Mouse (Mus musculus): ENCODE measurements around the gene Alx3. TPM values are rescaled to one million over a fixed set of nuclear protein-coding genes. Genes with fewer than 3 reads are reported as not detected.

The Alx3 gene
- total and polyA plus RNA-seq, 2 experiments from 2014 or later: 0.60 to 1.3 TPM

DNA sequence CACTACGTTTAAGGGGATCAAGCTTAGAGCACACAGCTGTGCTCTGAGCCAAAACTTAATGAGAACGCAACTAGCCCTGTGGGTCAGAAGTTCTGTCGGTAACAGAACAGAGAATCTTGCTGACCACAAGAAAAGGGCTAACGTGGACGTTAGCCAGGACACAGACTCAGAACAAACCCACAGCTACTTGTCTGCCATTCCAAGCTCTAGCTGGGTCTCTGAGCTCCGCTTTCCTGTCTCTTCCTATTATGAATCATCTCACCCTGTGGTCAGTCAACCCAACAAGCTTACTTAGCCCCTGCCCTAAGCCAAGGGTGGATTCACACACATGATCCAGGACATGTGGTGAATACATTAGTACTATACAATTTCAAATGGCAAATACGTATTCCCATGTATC, 27.1 kb upstream of the Alx3 start:
- no peak overlapping the region for H3K27ac ChIP-seq (ENCODE audit: low read depth, low read length)
- no peaks in the 10 kb centered on the region for H3K4me1 ChIP-seq (ENCODE audit: insufficient read depth, low read length)
- ATAC-seq (ENCODE audit: low FRiP score): no peak
- DNase-seq (ENCODE audit: low spot score): no peak
- no peaks in the 10 kb centered on the region for H3K36me3 ChIP-seq (ENCODE audit: insufficient read depth, low read length)
- TF ChIP-seq CTCF (IDR thresholded peaks at IDR 0.05): no peak
- no peak overlapping the region for H3K4me2 ChIP-seq (ENCODE audit: low read depth, low read length, poor library complexity, severe bottlenecking)
- H3K9me3 ChIP-seq (ENCODE audit: low read length): no peaks in the 10 kb centered on the region
- 78% methylated on average over 7 of the region's 7 CpGs for WGBS
- no peak overlapping the region for H3K9ac ChIP-seq (replicated peaks; ENCODE audit: low read length, poor library complexity, severe bottlenecking)
- no peaks in the 10 kb centered on the region for H3K27me3 ChIP-seq (ENCODE audit: insufficient read depth, low read length)
- H3K4me3 ChIP-seq (ENCODE audit: low read depth, low read length): no peak overlapping the region

DNA sequence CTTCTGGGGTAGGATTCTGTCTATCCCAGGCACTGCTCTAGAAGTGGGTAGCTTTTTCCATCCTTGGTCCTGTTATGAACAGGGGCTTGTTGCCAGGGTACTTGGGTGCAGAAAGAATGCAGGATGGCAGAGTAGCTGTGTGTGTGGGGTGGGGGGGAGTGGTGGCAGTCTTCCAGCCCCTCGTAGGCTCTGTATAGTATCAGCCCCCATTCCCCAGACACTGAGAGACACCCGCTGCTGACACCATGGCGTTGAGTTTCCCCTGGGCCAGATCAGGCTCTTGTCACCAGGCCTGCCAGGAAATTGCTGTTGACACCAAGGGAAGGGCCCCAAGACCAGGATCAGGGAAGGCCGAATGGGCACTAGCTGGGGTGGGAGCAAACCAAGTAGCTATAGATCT, 26.1 kb upstream of the Alx3 start:
- TF ChIP-seq CTCF (IDR thresholded peaks at IDR 0.05): no peak
- H3K27me3 ChIP-seq (ENCODE audit: insufficient read depth, low read length): no peaks in the 10 kb centered on the region
- H3K9me3 ChIP-seq (ENCODE audit: low read length): no peaks in the 10 kb centered on the region
- ATAC-seq (ENCODE audit: low FRiP score) (no peak), DNase-seq (ENCODE audit: low spot score) (no peak)
- no peak overlapping the region for H3K4me2 ChIP-seq (ENCODE audit: low read depth, low read length, poor library complexity, severe bottlenecking)
- H3K9ac ChIP-seq (replicated peaks; ENCODE audit: low read length, poor library complexity, severe bottlenecking): no peak overlapping the region
- H3K4me1 ChIP-seq (ENCODE audit: insufficient read depth, low read length): no peaks in the 10 kb centered on the region
- WGBS: 62% methylated on average over 4 of the region's 4 CpGs
- H3K4me3 ChIP-seq (ENCODE audit: low read depth, low read length): no peak overlapping the region
- H3K27ac ChIP-seq (ENCODE audit: low read depth, low read length): no peak overlapping the region
- no peaks in the 10 kb centered on the region for H3K36me3 ChIP-seq (ENCODE audit: insufficient read depth, low read length)

DNA sequence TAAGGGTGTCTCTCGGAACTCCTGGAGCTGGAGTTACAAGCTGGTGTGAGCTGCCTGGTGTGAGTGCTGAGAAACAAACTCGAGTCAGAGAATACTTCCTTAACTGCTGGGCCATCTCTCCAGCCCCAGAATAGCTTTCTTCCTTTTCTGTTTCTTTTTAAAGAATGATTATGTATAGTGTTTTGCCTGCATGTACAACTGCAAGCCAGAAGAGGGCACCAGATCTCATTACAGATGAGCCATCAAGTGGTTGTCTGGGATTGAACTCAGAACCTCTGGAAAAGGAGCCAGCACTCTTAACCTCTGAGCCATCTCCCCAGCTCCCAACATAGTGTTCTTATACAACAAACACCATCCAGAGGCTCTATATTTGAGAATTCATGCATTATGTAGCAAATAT, 23.6 kb upstream of the Alx3 start:
- DNase-seq (ENCODE audit: low spot score): no peak
- no peaks in the 10 kb centered on the region for H3K9me3 ChIP-seq (ENCODE audit: low read length)
- H3K27me3 ChIP-seq (ENCODE audit: insufficient read depth, low read length): no peaks in the 10 kb centered on the region
- H3K27ac ChIP-seq (ENCODE audit: low read depth, low read length): no peak overlapping the region
- H3K4me3 ChIP-seq (ENCODE audit: low read depth, low read length): no peak overlapping the region
- no peak for ATAC-seq (ENCODE audit: low FRiP score)
- no peaks in the 10 kb centered on the region for H3K4me1 ChIP-seq (ENCODE audit: insufficient read depth, low read length)
- H3K9ac ChIP-seq (replicated peaks; ENCODE audit: low read length, poor library complexity, severe bottlenecking): no peak overlapping the region
- TF ChIP-seq CTCF (IDR thresholded peaks at IDR 0.05): peak; percentile 65
- no peaks in the 10 kb centered on the region for H3K36me3 ChIP-seq (ENCODE audit: insufficient read depth, low read length)
- 59% methylated on average over 2 of the region's 2 CpGs for WGBS
- no peak overlapping the region for H3K4me2 ChIP-seq (ENCODE audit: low read depth, low read length, poor library complexity, severe bottlenecking)

DNA sequence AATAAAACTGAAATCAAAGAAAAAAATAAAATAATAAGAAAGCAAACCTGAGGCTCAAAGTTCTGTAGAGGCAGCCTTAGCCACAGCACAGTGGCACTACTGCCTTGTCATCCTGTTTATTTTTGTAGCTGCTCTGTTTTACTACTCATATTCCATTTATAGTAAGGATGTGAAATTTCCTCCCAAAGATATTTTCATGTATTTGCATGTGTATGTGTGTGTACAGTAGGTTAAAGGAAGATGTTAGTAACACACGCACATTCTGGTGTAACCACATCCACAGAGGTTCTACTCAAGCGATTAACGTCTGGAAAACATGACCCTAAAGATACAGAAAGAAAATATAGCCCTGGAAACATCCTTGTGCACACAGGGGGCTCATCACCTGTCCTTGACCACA, 18.0 kb upstream of the Alx3 start:
- H3K4me3 ChIP-seq (ENCODE audit: low read depth, low read length): no peak overlapping the region
- H3K36me3 ChIP-seq (ENCODE audit: insufficient read depth, low read length): no peaks in the 10 kb centered on the region
- no peak overlapping the region for H3K4me2 ChIP-seq (ENCODE audit: low read depth, low read length, poor library complexity, severe bottlenecking)
- ATAC-seq (ENCODE audit: low FRiP score): no peak
- H3K9ac ChIP-seq (replicated peaks; ENCODE audit: low read length, poor library complexity, severe bottlenecking): no peak overlapping the region
- no peak overlapping the region for H3K27ac ChIP-seq (ENCODE audit: low read depth, low read length)
- DNase-seq (ENCODE audit: low spot score): no peak
- H3K27me3 ChIP-seq (ENCODE audit: insufficient read depth, low read length): peaks cover 20% of the 10 kb centered on the region
- no peaks in the 10 kb centered on the region for H3K4me1 ChIP-seq (ENCODE audit: insufficient read depth, low read length)
- 89% methylated on average over 3 of the region's 3 CpGs for WGBS
- TF ChIP-seq CTCF (IDR thresholded peaks at IDR 0.05): no peak
- no peaks in the 10 kb centered on the region for H3K9me3 ChIP-seq (ENCODE audit: low read length)

DNA sequence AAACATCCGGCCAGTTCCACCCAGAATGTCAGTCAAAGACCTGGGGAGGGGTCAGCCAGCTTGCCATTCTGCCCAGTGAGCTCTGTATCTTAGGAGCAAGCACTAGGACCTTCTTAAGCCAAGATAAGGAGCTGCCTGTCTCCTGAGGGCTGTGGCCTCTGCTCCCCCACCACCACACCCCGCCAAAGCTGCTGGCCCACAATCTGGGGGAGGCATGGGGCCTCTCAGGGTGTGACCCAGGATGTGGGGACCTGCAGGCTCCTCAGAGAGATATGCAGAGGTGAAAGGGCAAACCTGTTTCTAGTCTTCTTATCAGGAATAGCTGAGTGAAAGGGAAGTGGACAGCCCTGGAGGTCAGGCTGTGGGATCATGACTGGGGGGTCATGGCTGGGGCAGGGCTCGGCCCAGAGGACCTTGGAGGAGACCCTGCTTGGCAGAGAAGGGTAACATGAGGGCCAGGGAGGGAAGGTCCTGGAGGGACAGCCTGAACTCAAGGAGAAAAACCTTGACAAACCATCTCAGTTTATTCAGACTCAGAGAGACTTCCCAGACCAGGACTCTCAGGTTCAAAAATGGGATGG, 16.9 kb upstream of the Alx3 start:
- Histone ChIP-seq H3K9me3 (ENCODE audit: low read length) (no peaks in the 10 kb centered on the region), H3K27ac (ENCODE audit: low read depth, low read length) (no peak overlapping the region), H3K36me3 (ENCODE audit: insufficient read depth, low read length) (no peaks in the 10 kb centered on the region), H3K4me1 (ENCODE audit: insufficient read depth, low read length) (no peaks in the 10 kb centered on the region), H3K4me3 (ENCODE audit: low read depth, low read length) (no peak overlapping the region), H3K4me2 (ENCODE audit: low read depth, low read length, poor library complexity, severe bottlenecking) (no peak overlapping the region), H3K27me3 (ENCODE audit: insufficient read depth, low read length) (peaks cover 27% of the 10 kb centered on the region), H3K9ac (replicated peaks; ENCODE audit: low read length, poor library complexity, severe bottlenecking) (no peak overlapping the region)
- no peak for TF ChIP-seq CTCF (IDR thresholded peaks at IDR 0.05)
- DNase-seq (ENCODE audit: low spot score) (no peak), ATAC-seq (ENCODE audit: low FRiP score) (no peak)
- WGBS: 50% methylated on average over 3 of the region's 3 CpGs

DNA sequence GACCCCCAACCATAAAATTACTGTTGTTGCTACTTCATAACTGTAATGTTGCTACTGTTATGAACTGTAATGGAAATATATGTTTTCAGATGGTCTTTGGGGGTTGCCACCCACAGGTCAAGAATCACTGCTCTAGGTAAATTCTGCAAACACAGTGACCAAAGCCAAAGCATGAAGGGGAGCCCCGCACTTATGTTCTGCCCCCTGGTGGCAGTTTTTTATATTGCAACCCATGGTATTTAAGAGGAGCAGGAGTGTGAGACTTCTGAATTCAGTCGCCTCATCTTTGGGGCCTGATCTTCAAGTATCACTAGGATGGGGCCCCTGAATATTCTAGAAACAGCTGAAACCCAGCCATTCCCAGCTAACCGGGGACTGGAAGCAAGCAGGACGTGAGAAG, 15.4 kb upstream of the Alx3 start:
- no peaks in the 10 kb centered on the region for H3K36me3 ChIP-seq (ENCODE audit: insufficient read depth, low read length)
- 14% methylated on average over 4 of the region's 4 CpGs for WGBS
- no peak overlapping the region for H3K4me3 ChIP-seq (ENCODE audit: low read depth, low read length)
- ATAC-seq (ENCODE audit: low FRiP score) (no peak), DNase-seq (ENCODE audit: low spot score) (peak; percentile 75)
- no peak overlapping the region for H3K9ac ChIP-seq (replicated peaks; ENCODE audit: low read length, poor library complexity, severe bottlenecking)
- peak; percentile 82 for TF ChIP-seq CTCF (IDR thresholded peaks at IDR 0.05)
- H3K4me1 ChIP-seq (ENCODE audit: insufficient read depth, low read length): no peaks in the 10 kb centered on the region
- H3K9me3 ChIP-seq (ENCODE audit: low read length): no peaks in the 10 kb centered on the region
- no peak overlapping the region for H3K4me2 ChIP-seq (ENCODE audit: low read depth, low read length, poor library complexity, severe bottlenecking)
- H3K27ac ChIP-seq (ENCODE audit: low read depth, low read length): no peak overlapping the region
- H3K27me3 ChIP-seq (ENCODE audit: insufficient read depth, low read length): peaks cover 41% of the 10 kb centered on the region

Measured in midbrain, postnatal 0 days (tissue).